Mouse (Mus musculus) CH12.LX (cell line): ENCODE measurements around the gene Pkib.

Experiments
- CTCF ChIP-seq, 2 experiments: IDR thresholded peaks in 1 of 2; conservative IDR thresholded peaks in 1 of 2; 2 replicates each; pipeline ENCODE4 v1.5.1; 2011 to 2012; ENCODE audit warnings: low read depth in 2 of 2, low read length in 2 of 2, improper control_type of control experiment in 1 of 2, inconsistent platforms in 1 of 2, mild to moderate bottlenecking in 1 of 2, moderate library complexity in 1 of 2
- NELFE ChIP-seq: IDR thresholded peaks from 2 replicates; pipeline ENCODE4 v1.6.1; 2011; ENCODE audit warnings: low read depth, low read length, improper control_type of control experiment
- POLR2A ChIP-seq: IDR thresholded peaks from 2 replicates; pipeline ENCODE4 v1.6.1; 2011; ENCODE audit warnings: low read depth, mild to moderate bottlenecking, improper control_type of control experiment, low read length
- ZMIZ1 ChIP-seq: IDR thresholded peaks from 2 replicates; pipeline ENCODE4 v1.6.1; 2012; ENCODE audit warnings: low read depth, mild to moderate bottlenecking, inconsistent platforms, low read length, improper control_type of control experiment

DNA sequence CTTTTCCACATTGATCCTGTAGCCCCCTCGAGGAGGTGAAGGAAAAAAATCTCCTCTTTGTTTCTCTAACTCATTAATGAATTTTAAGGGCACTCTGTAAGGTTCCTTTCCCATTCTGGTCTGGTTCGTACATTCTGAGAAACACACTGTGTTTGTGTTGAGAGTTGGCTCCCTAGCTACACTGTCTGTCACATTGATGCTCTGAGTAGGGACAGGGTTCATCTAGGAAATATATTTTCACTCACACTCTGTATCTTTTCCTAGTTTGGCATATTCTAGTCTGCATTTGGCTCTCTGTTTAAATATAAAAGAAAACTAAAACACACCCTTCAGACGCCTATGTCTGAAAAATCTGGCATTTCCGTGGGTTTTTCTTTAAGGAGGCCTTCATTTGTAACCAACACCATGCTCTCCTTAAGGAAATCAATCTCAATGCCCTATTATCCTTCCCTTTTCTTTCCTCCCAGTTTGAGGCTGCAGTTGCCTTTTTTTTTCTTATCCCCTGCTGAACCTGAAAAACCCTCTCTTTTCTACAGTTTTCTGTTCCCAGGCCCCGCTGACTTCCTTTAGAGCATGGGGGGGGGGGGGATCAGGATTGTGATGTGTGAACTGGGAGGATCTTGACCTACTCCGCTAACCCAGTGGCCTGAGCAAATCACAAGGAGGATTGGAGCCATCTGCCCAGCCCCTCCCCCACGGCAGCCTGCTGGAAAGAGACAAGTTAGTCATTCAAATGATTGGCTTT lies 152.5 kb downstream of the Pkib start:
- TF ChIP-seq ZMIZ1 (no peak), NELFE (no peak), CTCF (conservative IDR thresholded peaks at IDR 0.05 in 1 of 2, IDR thresholded peaks at IDR 0.05 in 1 of 2; ENCODE audit: low read depth in 2 of 2, low read length in 2 of 2) (no peak), POLR2A (no peak)
